Mouse (Mus musculus) cerebellum, postnatal 14 days (tissue): ENCODE measurements around the gene Phgdh.

Experiments
- DNase-seq, 2 experiments: peaks; one replicate each; pipeline ENCODE4 v3.0.0; 2021; ENCODE audit warnings: mixed read lengths in 2 of 2

Phgdh gene

DNA sequence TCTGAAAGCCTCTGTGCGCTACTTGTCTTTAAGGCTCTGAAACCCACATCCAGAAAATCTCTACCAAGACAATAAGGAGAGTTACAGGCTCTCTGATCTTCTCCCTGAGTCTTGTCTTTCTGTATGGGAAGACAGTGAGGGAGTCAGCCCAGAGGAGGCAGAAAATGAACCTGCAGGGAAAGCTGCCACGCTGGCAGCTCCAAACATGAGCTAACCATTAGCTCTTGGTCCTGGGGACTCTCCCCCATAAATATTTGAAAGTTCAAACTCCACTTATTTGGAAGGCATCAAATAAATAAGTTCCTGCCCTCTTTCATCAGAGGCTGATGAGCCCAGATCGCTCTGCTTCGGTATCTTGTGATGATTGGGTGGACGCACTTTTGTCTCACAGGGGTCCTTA, 56.6 kb downstream of the Phgdh start:
- DNase-seq, result no peak

DNA sequence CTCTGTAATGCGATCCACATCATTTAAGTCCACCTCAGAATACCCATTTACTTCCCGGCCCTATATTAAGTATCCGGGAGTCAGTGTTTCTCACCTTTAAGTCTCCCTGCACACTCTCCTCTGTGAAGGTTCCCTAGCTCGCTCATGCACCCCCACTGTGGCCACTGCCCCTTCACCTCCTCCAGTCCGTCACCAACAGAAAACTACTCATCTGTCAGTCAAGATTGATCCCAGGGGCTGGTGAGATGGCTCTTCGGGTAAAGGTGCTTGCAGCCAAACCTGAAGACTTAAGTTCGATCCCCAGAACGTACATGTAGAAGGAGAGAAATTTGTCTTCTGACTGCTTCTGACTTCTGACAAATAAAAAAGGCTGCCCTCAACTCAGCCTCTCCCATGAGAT, 57.4 kb downstream of the Phgdh start:
- DNase-seq, result no peak

DNA sequence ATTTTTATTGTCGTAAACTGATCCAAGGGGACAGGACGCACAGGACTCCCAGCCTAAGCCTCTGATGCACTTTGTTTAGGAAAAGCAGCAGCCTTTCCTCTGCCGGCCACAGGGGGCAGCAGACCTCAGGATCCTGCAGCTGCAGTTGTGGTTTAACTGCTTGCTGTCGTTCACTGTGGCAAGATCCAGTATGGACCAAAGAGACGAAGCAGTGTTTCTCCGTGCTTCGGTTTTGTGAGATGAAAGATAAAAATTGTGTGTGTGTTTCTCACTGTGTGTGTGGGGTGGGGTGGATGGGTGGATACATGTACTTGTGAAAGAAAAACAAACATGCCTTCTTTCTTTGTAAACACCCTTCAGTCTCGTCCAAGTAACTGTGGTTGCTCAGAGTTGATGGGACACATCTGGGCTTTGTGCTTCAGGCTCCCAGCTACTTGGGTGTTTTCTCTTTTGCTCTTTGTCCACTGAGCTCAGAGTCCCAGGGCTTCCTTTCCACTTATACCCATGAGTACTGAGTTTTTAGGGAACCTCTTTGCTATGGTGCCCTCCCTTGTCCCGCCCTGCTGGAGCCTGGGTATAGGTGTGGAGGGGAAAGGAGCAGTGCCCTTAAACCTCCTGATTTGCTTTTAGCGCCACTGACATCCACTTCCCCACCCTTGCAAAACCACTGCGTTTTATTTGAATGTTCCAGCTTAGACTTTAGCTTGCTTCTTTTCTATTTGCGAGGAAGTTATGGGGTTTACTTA, 58.7 kb downstream of the Phgdh start:
- DNase-seq, result peak; percentile 68 to 70

DNA sequence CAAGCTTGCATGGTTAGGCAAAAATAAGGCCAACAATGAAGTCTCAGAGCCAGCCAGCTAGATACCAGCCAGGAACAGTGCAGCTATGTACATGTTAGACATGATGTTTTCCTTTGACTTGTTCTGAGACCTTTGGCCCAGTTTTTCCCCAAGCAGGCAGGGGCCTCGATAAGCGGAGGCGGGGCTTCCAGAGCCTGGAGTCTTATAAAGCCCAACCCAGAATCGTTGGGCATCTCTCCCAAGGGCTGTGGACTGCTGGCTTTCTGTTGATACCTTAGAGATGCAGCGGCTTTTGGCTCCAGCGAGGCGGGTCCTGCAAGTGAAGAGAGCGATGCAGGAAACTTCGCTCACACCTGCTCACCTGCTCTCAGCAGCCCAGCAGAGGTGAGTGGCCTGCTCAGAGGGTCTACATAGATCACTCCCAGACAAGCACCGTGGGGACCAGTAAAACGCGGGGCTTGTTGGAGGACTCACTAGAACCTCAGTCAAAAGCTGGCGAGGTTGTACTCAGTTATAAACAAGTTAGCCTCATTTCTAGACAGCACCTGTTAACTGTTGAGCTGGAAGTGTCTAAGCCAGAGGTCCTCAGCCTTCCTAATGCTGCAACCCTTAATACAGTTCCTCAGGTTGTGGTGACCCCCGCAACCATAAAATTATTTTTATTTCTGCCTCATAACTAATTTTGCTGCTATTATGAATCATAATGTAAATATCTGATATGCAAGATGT, 59.4 kb downstream of the Phgdh start, which contains the start of gene Hmgcs2:
Hmgcs2 (plus strand) TSS at position 232 of the 729 bp plus-strand sequence.
- DNase-seq, result peak in 1 of 2 experiments; percentile 17

DNA sequence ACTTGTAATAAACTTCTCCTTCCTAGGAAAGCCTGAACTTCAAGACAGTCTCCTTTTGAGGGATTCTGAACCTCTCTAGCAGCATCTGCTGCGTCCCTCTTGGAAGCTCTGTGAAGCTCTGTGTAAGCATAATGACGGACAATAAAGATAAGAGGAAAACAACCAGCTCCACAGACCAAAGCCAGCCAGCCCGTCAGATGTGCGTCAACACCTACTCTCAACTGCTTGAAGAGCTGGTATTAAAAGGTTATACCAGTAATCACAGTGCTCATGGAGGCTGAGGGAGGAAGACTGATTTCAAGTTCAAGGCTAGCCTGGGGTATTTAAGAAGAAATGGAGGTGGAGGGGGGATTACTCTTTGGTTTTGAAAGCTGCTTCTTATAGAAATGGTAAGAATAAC, 60.1 kb downstream of the Phgdh start:
- DNase-seq, result no peak

DNA sequence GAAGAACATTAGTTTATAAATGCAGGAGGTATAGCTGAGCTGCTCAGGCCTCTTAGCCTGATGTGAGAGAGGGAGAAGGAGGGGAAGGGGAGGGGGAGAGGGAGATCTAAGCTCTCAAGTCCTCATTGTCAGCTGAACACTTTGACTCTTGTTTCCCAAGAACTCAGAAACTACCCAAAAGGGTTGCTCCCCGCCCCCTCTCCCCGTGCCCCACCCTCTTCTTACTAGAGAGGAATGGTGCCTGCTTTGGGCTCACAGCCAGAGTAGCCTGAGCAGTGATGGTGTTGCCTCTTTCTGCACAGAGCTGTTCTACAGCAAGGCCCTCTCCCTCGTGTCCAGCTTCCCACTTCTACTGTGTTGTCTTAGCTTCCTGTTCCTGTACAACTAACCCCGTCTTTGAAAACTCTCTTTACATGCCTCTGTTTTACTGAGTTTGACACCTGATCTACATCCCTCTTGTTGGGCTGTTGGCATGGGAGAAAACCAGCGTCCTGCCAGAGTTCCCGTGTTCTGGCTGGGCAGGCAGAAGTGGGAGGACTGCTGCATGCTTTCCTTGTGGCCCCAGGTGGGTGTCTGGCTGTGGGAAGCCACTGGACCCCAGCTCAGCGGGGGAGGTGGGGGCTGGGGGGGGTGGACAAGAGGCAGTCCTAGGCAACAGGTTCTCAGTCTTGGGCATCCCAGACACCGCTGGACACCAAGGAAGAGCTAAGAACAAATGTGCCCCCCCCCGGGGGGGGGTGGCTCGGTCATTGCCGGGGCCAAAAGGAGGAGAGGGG, 66.0 kb downstream of the Phgdh start:
- no peak for DNase-seq

DNA sequence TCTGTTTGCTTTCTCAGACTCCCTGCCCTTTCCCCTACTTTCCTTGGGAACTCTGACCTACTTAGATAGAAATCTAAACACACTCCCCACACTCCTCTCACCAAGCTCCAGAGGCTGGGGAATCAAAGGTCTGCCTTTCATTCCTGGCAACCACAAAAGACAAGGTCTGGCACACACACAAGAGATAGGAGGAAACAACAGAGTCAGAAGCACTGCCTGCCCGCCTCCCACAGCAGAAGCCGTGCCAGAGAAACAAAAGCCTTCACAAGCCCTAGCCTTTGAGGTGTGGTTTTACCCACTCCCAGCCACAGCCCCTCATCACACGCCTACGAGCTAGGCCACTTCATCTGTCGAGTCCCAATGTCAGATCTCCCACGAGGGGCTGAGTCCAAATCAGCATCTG, 72.5 kb downstream of the Phgdh start:
- no peak for DNase-seq
